Mouse (Mus musculus): Measurements from ENCODE around the gene Ifnk. TPM values are rescaled to one million over a fixed set of nuclear protein-coding genes. Genes with fewer than 3 reads are reported as not detected.

Gene Ifnk
- total and polyA plus RNA-seq, 3 experiments, result not detected

DNA sequence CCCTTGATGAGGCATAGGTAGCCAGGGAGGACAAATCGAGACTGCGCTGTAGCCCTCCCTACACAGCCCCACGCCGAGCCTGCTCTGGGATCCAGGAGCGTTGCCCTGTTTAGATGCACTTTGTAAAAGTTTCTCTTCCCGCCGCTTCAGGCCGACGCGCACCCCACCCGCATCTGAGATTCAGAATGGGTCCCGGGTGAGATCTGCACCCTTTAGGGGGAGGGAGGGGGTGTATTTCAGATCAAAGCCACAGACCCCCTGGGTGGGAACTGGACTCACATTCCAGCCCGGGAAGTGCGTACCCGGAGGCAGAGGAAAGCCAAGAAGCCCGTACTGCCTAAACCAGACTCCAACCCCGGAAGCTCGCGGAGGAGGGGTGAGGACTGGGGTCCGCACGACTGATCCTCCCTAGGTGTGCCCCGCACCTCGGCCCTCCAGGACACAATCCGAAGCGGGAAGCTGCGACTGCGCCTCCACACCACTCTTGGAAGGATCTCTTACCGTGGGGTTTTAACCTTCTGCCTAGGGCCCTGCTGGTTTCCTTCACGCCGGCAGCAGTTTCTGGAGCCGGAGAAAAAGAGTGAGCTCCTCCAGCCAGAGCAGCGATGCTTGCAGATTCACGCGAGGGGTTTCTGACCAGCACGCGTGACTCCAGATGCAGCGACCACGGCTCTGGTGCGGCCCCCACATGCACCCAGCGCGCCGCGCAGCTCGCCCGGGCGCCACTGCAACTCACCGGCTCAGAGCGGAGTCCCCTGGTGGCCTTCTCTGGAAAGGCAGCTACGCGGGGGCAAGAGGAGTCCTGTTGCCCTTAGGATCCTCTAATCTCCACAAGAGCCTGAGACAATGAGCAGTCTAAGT lies 5.1 kb downstream of the Ifnk start, which contains the start of gene Mob3b (continued):
- 0 out of 2 replicates have a peak, but pooled peaks have one; percentile 59 for TF ChIP-seq MEF2A (IDR thresholded peaks at IDR 0.05; ENCODE audit: borderline replicate concordance, low read depth, low read length)

DNA sequence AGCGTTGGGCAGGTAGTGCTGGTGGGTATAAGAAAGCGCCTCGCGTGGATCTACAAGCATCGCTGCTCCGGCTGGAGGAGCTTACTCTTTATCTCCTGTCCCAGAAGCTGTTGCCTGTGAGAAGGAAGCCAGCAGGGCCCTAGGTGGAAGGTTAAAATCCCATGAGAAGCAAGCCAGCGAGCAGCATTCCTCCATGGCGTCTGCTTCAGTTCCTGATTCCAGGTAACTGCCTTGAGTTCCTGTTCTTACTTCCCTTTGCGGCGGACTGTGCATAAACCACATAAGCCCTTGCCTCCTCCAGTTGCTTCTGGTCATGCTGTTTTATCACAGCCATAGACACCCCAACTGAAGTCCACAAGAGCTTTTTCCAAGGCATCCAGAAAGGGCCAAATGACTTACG lies 6.0 kb downstream of the Ifnk start:
- TF ChIP-seq CHD1 (IDR thresholded peaks at IDR 0.05; ENCODE audit: low read depth, low read length) (no peak), ZNF384 (IDR thresholded peaks at IDR 0.05; ENCODE audit: low read depth, low read length) (no peak), RAD21 (IDR thresholded peaks at IDR 0.05; ENCODE audit: low read depth, low read length) (no peak), SMC3 (IDR thresholded peaks at IDR 0.05; ENCODE audit: low read depth, low read length) (no peak), SIN3A (IDR thresholded peaks at IDR 0.05; ENCODE audit: low read length) (no peak), PAX5 (IDR thresholded peaks at IDR 0.05; ENCODE audit: low read length) (no peak), MAZ (IDR thresholded peaks at IDR 0.05; ENCODE audit: low read depth, low read length) (no peak), EP300 (IDR thresholded peaks at IDR 0.05; ENCODE audit: low read length) (no peak), MXI1 (IDR thresholded peaks at IDR 0.05; ENCODE audit: low read depth, low read length) (no peak), HCFC1 (IDR thresholded peaks at IDR 0.05; ENCODE audit: low read depth, low read length) (no peak), CTCF (conservative IDR thresholded peaks at IDR 0.05 in 1 of 2, IDR thresholded peaks at IDR 0.05 in 1 of 2; ENCODE audit: low read depth in 2 of 2, low read length in 2 of 2) (no peak), RCOR1 (conservative IDR thresholded peaks at IDR 0.05; ENCODE audit: low read depth, low read length) (no peak)
- Histone ChIP-seq H3K27ac (ENCODE audit: insufficient read depth, low read depth) (no peak overlapping the region), H3K36me3 (replicated peaks in 1 of 2; ENCODE audit: control insufficient read depth in 1 of 2, insufficient read depth in 1 of 2, low read length in 1 of 2) (no peaks in the 10 kb centered on the region), H3K9me3 (replicated peaks; ENCODE audit: low read length) (no peaks in the 10 kb centered on the region), H3K4me2 (ENCODE audit: insufficient read depth, low read depth, poor library complexity, severe bottlenecking) (no peak overlapping the region), H3K9ac (ENCODE audit: insufficient read depth, low read depth) (no peak overlapping the region), H3K4me3 (replicated peaks in 1 of 3; ENCODE audit: low read depth in 2 of 3, low read length in 2 of 3, poor library complexity in 1 of 3) (no peak overlapping the region), H3K79me2 (replicated peaks; ENCODE audit: control insufficient read depth, extremely low read depth, insufficient read depth, poor library complexity, severe bottlenecking) (peaks cover 8% of the 10 kb centered on the region), H3K4me1 (ENCODE audit: control insufficient read depth in 1 of 2, insufficient read depth in 2 of 2) (peaks cover 5 to 35% of the 10 kb centered on the region in 2 experiments; a peak in 3 of 4 replicates), H3K27me3 (replicated peaks) (no peaks in the 10 kb centered on the region)
- in situ Hi-C loops (cut with MboI; ENCODE audit: low pct_ligation_motif_present, low pct_unique_long_range_greater_than_20kb, low sequenced_read_pairs) (loop anchor here (5.0 to 10.0 kb wide), 2 partner anchors 173 to 201 kb away; no protein-coding TSS in a partner anchor), dilution Hi-C loops (cut with MboI; ENCODE audit: extremely low pct_ligation_motif_present, extremely low pct_unique_long_range_greater_than_20kb, low sequenced_read_pairs) (no loop called here)
- no peak for DNase-seq (ENCODE audit: extremely low read depth)

DNA sequence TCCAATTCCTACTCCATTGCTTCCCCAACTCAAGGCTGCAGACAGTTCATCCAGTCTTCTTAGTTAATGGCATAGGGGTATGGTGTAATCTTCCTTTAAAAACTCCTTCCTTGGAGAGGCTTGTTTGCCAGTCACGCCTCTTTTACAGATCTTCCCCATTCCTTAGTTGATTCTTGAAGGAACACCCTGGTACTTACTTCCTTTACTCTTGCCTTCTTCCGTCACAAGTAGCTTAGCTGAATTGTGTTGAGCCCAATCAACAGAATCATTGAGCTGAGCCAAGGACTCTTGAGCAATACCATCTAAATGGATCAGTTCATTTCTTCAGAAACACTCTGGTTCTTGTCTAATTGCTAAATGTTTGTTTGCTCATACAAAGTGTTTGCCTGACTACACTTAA lies 13.4 kb downstream of the Ifnk start:
- Histone ChIP-seq H3K4me3 (replicated peaks in 1 of 3; ENCODE audit: low read depth in 2 of 3, low read length in 2 of 3, poor library complexity in 1 of 3) (no peak overlapping the region), H3K27me3 (replicated peaks) (no peaks in the 10 kb centered on the region), H3K36me3 (replicated peaks in 1 of 2; ENCODE audit: control insufficient read depth in 1 of 2, insufficient read depth in 1 of 2, low read length in 1 of 2) (no peaks in the 10 kb centered on the region), H3K4me1 (ENCODE audit: control insufficient read depth in 1 of 2, insufficient read depth in 2 of 2) (peaks cover 5 to 21% of the 10 kb centered on the region in 2 experiments; a peak in 3 of 4 replicates), H3K79me2 (replicated peaks; ENCODE audit: control insufficient read depth, extremely low read depth, insufficient read depth, poor library complexity, severe bottlenecking) (no peaks in the 10 kb centered on the region), H3K27ac (ENCODE audit: insufficient read depth, low read depth) (no peak overlapping the region), H3K4me2 (ENCODE audit: insufficient read depth, low read depth, poor library complexity, severe bottlenecking) (no peak overlapping the region), H3K9me3 (replicated peaks; ENCODE audit: low read length) (no peaks in the 10 kb centered on the region), H3K9ac (ENCODE audit: insufficient read depth, low read depth) (no peak overlapping the region)
- in situ Hi-C loops (cut with MboI; ENCODE audit: low pct_ligation_motif_present, low pct_unique_long_range_greater_than_20kb, low sequenced_read_pairs), result no loop called here
- dilution Hi-C loops (cut with MboI; ENCODE audit: extremely low pct_ligation_motif_present, extremely low pct_unique_long_range_greater_than_20kb, low sequenced_read_pairs), result no loop called here
- no peak for TF ChIP-seq EP300 (IDR thresholded peaks at IDR 0.05; ENCODE audit: low read length)
- DNase-seq (ENCODE audit: extremely low read depth), result no peak

Measured in CH12.LX (cell line).